Mouse (Mus musculus) bone marrow, adult 2 months (tissue): ENCODE measurements around the gene Arhgap24. TPM values are rescaled to one million over a fixed set of nuclear protein-coding genes. Genes with fewer than 3 reads are reported as not detected.

Experiments
- H3K27ac ChIP-seq: fragments of 200-500 bp; 2 replicates; pipeline ENCODE4 v1.5.1; 2012; ENCODE audit warnings: low read depth, mild to moderate bottlenecking, control low read depth, inconsistent platforms, low read length; ENCODE audit not compliant: control insufficient read depth, poor library complexity, insufficient read depth
- H3K4me1 ChIP-seq: fragments of 200-500 bp; 2 replicates; pipeline ENCODE4 v1.6.1; 2011; ENCODE audit warnings: low read length; ENCODE audit not compliant: control insufficient read depth, insufficient read depth
- H3K4me3 ChIP-seq: fragments of 200-500 bp; replicated peaks from 2 replicates; pipeline ENCODE3; 2011; ENCODE audit warnings: mild to moderate bottlenecking, low read depth, low read length, control low read depth; ENCODE audit not compliant: control insufficient read depth
- CTCF ChIP-seq: fragments of 200-500 bp; IDR thresholded peaks from 2 replicates; pipeline ENCODE4 v1.5.1; 2011; ENCODE audit warnings: low read length, control low read depth; ENCODE audit not compliant: control insufficient read depth, insufficient read depth
- POLR2A ChIP-seq: fragments of 200-500 bp; IDR thresholded peaks from 2 replicates; pipeline ENCODE4 v1.6.1; 2011; ENCODE audit warnings: low read depth, mild to moderate bottlenecking, control low read depth, low read length, borderline replicate concordance; ENCODE audit not compliant: control insufficient read depth
- WGBS: fragments of 180-500 bp; shearing (Covaris S2); methylation state at CpG from one replicate; pipeline ENCODE4 v1.1.7; 2018; 5-methylcytosine and 5-hydroxymethylcytosine counted together
- polyA plus RNA-seq: library from polyadenylated mRNA; stranded (reverse); fragments of >200 nt; gene quantifications from 2 replicates; pipeline ENCODE4 v1.2.4, GENCODE M21; 2011; ENCODE audit warnings: low replicate concordance; ENCODE audit not compliant: missing spikeins, insufficient read depth, insufficient read length

The Arhgap24 gene
- polyA plus RNA-seq, 1 experiment = 4.1 TPM

GRCm38 (mm10) chr5:102550211-102550610, 69.0 kb downstream of the Arhgap24 start:
- no peak overlapping the region for H3K4me3 ChIP-seq

GRCm38 (mm10) chr5:102550870-102551637, 69.9 kb downstream of the Arhgap24 start:
- H3K27ac ChIP-seq = no peak overlapping the region
- no peak overlapping the region for H3K4me3 ChIP-seq
- no peak for TF ChIP-seq POLR2A
- TF ChIP-seq CTCF = no peak
- 17% methylated on average over 11 of the region's 11 CpGs for WGBS
- H3K4me1 ChIP-seq = no peaks in the 10 kb centered on the region

More at GRCm38 (mm10) chr5:102550211-102550610, 69.0 kb downstream of the Arhgap24 start:
- 70% methylated on average over 3 of the region's 3 CpGs for WGBS
- Histone ChIP-seq H3K27ac (no peak overlapping the region), H3K4me1 (no peaks in the 10 kb centered on the region)
- no peak for TF ChIP-seq CTCF
- TF ChIP-seq POLR2A = no peak

GRCm38 (mm10) chr5:102552533-102552932, 71.3 kb downstream of the Arhgap24 start:
- H3K4me3 ChIP-seq = no peak overlapping the region
- 13% methylated on average over 1 of the region's 1 CpGs for WGBS

DNA sequence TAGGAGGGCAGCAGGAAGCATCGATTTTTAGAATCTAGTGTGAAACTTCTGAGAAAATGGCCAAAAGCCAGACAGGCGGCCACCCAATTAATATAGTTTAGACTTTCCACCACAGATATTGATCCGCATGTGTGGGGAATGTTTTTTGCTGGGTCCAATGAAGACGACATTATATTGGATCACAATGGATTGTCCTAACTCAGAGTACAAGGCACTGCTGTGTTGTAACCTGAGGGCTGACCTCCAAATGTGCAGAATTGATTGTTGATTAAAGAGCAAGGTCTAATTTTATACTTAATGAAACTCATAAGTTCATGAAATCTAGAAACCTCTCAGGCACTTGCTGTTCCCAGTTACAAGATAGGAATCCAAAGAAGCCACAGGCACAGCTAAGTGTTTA, 74.8 kb downstream of the Arhgap24 start:
- Histone ChIP-seq H3K4me3 (no peak overlapping the region), H3K4me1 (no peaks in the 10 kb centered on the region), H3K27ac (no peak overlapping the region)
- TF ChIP-seq POLR2A (no peak), CTCF (no peak)
- WGBS = 86% methylated on average over 4 of the region's 4 CpGs

More at GRCm38 (mm10) chr5:102552533-102552932, 71.3 kb downstream of the Arhgap24 start:
- Histone ChIP-seq H3K4me1 (no peaks in the 10 kb centered on the region), H3K27ac (no peak overlapping the region)
- TF ChIP-seq CTCF (no peak), POLR2A (no peak)

GRCm38 (mm10) chr5:102560270-102560669, 79.1 kb downstream of the Arhgap24 start:
- 74% methylated on average over 6 of the region's 6 CpGs for WGBS
- no peak overlapping the region for H3K4me3 ChIP-seq
- no peaks in the 10 kb centered on the region for H3K4me1 ChIP-seq
- H3K27ac ChIP-seq = no peak overlapping the region
- no peak for TF ChIP-seq CTCF
- TF ChIP-seq POLR2A = no peak

- Histone ChIP-seq H3K4me1 (no peaks in the 10 kb centered on the region), H3K4me3 (no peak overlapping the region), H3K27ac (no peak overlapping the region)
- WGBS = 73% methylated on average over 4 of the region's 4 CpGs
- TF ChIP-seq CTCF (no peak), POLR2A (no peak)
These were observed 82.8 kb downstream of the Arhgap24 start for GRCm38 (mm10) chr5:102563971-102564370.

GRCm38 (mm10) chr5:102568764-102569163, 87.6 kb downstream of the Arhgap24 start:
- H3K4me1 ChIP-seq = no peaks in the 10 kb centered on the region; the same call in 1 of the 2 replicates
- H3K4me3 ChIP-seq = no peak overlapping the region
- 73% methylated on average over 5 of the region's 5 CpGs for WGBS
- H3K27ac ChIP-seq = no peak overlapping the region
- no peak for TF ChIP-seq CTCF
- TF ChIP-seq POLR2A = no peak

- H3K4me1 ChIP-seq = no peaks in the 10 kb centered on the region; the same call in 1 of the 2 replicates
- no peak overlapping the region for H3K27ac ChIP-seq
- TF ChIP-seq CTCF (no peak), POLR2A (no peak)
- H3K4me3 ChIP-seq = no peak overlapping the region
- 50% methylated on average over 2 of the region's 2 CpGs for WGBS
These were observed 90.3 kb downstream of the Arhgap24 start for GRCm38 (mm10) chr5:102571445-102571844.

- Histone ChIP-seq H3K4me3 (no peak overlapping the region), H3K4me1 (no peaks in the 10 kb centered on the region), H3K27ac (no peak overlapping the region)
- WGBS = 87% methylated on average over 3 of the region's 3 CpGs
- TF ChIP-seq POLR2A (no peak), CTCF (no peak)
These were observed 95.6 kb downstream of the Arhgap24 start for GRCm38 (mm10) chr5:102576750-102577149.

DNA sequence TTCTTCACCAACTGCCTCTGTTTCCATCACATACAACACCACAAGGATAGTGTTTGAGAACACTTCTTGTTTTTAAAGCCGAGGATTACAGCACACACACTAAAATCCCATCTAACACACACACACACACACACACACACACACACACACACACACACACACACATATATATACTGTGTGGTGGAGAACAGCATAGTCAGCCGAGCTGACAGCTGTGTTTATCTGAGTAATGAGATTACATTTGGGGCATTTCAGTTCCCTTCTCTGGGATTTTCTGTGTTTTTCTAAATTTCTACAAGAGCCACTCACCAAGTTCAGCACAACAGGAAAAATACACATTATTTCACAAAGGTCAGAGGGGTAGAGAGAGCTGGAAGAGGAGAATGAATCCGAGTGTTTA, 96.5 kb downstream of the Arhgap24 start:
- no peaks in the 10 kb centered on the region for H3K4me1 ChIP-seq
- no peak for TF ChIP-seq CTCF
- 52% methylated on average over 3 of the region's 3 CpGs for WGBS
- H3K27ac ChIP-seq = no peak overlapping the region
- no peak overlapping the region for H3K4me3 ChIP-seq
